Mouse (Mus musculus) liver, adult 2 months (tissue): ENCODE results near the gene Syngr2. TPM values are rescaled to one million over a fixed set of nuclear protein-coding genes. Genes with fewer than 3 reads are reported as not detected.

ENCODE experiments used
- DNase-seq: peaks from one replicate; pipeline ENCODE4 v3.0.0-alpha.2; 2011; ENCODE audit warnings: low read depth, low spot score; ENCODE audit errors: extremely low read depth
- H3K27ac ChIP-seq: fragments of 200-500 bp; replicated peaks from 2 replicates; pipeline ENCODE4 v1.5.1; 2012; ENCODE audit warnings: low read depth, mild to moderate bottlenecking, control low read depth, inconsistent platforms, low read length; ENCODE audit not compliant: insufficient read depth
- H3K27me3 ChIP-seq: fragments of 200-500 bp; 2 replicates; pipeline ENCODE4 v1.6.1; 2012; ENCODE audit warnings: mild to moderate bottlenecking, moderate library complexity, low read length, inconsistent platforms; ENCODE audit not compliant: control insufficient read depth, insufficient read depth
- H3K36me3 ChIP-seq: fragments of 200-500 bp; 2 replicates; pipeline ENCODE4 v1.6.1; 2012; ENCODE audit warnings: low read length, inconsistent platforms; ENCODE audit not compliant: control insufficient read depth, insufficient read depth
- H3K4me1 ChIP-seq: fragments of 200-500 bp; 2 replicates; pipeline ENCODE4 v1.6.1; 2011; ENCODE audit warnings: low read length; ENCODE audit not compliant: control insufficient read depth, insufficient read depth
- H3K4me3 ChIP-seq: fragments of 200-500 bp; 2 replicates; pipeline ENCODE4 v1.5.1; 2011; ENCODE audit warnings: low read depth, mild to moderate bottlenecking, control low read depth, low read length, moderate library complexity; ENCODE audit not compliant: insufficient read depth
- H3K79me2 ChIP-seq: fragments of 200-500 bp; 2 replicates; pipeline ENCODE4 v1.6.1; 2012; ENCODE audit warnings: inconsistent platforms, mild to moderate bottlenecking, low read length, moderate library complexity; ENCODE audit not compliant: control insufficient read depth, insufficient read depth
- H3K9ac ChIP-seq: fragments of 200-500 bp; 2 replicates; pipeline ENCODE4 v1.6.1; 2012; ENCODE audit warnings: low read depth, mild to moderate bottlenecking, control low read depth, inconsistent platforms, low read length
- CTCF ChIP-seq: fragments of 200-500 bp; IDR thresholded peaks from 2 replicates; pipeline ENCODE4 v1.5.1; 2011; ENCODE audit warnings: low read depth, low read length, control low read depth
- POLR2A ChIP-seq: fragments of 200-500 bp; IDR thresholded peaks from 2 replicates; pipeline ENCODE4 v1.6.1; 2011; ENCODE audit warnings: low read length, control low read depth; ENCODE audit not compliant: insufficient read depth; ENCODE audit errors: extremely low read depth
- WGBS: fragments of 180-500 bp; shearing (Covaris S2); methylation state at CpG from one replicate; pipeline ENCODE4 v1.1.7; 2018; 5-methylcytosine and 5-hydroxymethylcytosine counted together
- polyA plus RNA-seq: library from polyadenylated mRNA; depleted of rRNA; stranded (reverse); fragments of >200 nt; gene quantifications from 2 replicates; pipeline ENCODE4 v1.2.3, GENCODE M21; 2012
- total RNA-seq: library from RNA; depleted of rRNA; stranded (reverse); fragments of >200 nt; gene quantifications from 2 replicates; pipeline ENCODE4 v1.2.3, GENCODE M21; 2014

Syngr2 gene
- total and polyA plus RNA-seq, 2 experiments, result 37.9 to 124 TPM

DNA sequence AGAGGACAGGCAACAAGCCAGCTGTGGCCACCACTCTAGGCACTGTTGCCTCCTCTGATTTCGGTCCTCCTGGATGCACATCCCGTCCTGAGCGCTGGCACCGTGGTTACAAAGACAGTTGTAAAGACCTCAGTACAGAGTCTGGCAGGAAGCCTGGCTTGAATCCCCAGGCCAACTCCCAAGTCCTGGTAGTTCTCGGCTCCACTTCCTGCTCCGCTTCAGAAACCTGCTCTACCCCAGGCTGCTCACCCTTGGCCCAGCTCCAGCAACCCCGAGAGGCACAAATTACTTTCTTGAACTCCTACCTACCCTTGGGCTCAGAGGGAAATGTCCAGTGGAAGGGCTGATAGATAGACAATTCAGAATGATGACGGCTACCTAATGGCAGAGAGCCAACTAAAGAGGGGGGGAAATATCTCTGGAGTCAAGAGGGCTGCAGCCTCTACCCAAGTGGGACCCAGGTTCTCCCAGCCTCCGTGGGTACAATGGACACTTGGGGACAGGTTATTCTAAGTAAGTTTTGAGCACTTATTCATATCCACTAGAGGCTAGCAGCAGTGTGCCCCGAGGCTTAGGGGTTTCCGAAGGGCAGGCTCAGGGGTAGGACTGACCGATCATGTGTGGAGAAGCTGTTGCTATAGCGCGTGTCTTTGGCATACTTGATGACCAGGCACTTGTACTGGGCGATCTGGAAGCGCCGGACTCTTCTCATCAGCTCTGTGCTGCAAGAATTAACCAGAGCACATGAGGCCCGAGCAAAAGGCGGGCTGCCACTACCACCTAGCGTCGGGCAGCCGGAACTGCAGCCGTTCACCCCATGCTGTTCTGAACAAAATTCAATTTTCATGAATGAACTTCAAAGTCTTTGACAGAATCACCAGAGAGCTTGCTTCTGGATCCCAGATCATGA lies 14.8 kb downstream of the Syngr2 start:
- Histone ChIP-seq H3K36me3 (no peaks in the 10 kb centered on the region), H3K27me3 (no peaks in the 10 kb centered on the region), H3K9ac (peak overlapping the region; percentile 17), H3K79me2 (no peaks in the 10 kb centered on the region), H3K4me3 (peak overlapping the region; percentile 12; the same call in 1 of the 2 replicates), H3K4me1 (peaks cover 39% of the 10 kb centered on the region), H3K27ac (peak overlapping the region; percentile 38)
- peak; percentile 70 for DNase-seq
- TF ChIP-seq POLR2A, result no peak
- peak; percentile 97 for TF ChIP-seq CTCF
- 1% methylated on average over 23 of the region's 23 CpGs for WGBS

DNA sequence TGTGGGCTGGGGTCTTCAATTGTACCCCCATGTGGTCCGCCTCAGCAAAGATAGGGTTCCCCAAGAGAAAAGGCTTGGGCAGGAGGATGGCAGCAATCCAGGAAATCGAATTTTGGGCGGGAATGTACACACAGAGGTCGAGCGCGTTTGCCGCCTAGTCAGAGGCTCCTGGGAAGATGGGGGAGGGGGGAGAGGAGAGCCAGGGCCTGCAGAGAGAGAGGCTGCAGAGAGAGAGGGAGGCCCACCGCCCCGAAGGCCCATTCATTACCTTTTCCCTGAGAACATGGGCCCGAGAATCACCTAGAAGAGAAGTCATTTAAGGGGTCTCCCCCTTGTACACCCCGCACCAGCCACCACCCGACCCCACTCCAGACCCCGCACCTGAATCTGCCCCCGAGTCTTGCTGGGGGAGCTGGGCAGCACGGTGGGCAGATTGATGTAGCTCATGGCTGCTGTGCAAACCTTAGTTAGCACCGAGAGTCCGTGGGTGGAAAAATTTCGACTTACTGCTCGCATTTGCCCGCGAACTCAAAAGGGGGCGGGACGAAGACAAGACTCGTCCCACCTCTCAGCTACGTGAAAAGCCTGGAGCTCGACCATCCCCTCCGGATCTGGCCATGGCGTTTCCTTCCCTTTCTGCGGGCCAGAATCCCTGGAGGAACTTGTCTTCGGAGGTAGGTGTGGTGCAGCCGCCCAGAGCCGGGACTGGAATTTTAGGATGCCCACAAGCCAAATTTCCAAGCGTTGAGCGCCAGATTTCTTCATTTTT lies 16.0 kb downstream of the Syngr2 start, which contains the start of the genes Afmid and Tk1:
TSS of gene Afmid (plus strand) at position 592 of the 769 bp plus-strand sequence.
TSS of gene Tk1 (minus strand) at position 760 of the 769 bp plus-strand sequence.
- Histone ChIP-seq H3K36me3 (no peaks in the 10 kb centered on the region), H3K9ac (peak within 1 kb of the TSS; percentile 83), H3K4me1 (peaks cover 42% of the 10 kb centered on the region), H3K27ac (peak within 1 kb of the TSS; percentile 97), H3K4me3 (peak within 1 kb of the TSS; percentile 78), H3K79me2 (no peaks in the 10 kb centered on the region), H3K27me3 (no peaks in the 10 kb centered on the region)
- peak; percentile 81 for DNase-seq
- WGBS, result 1% methylated on average over 34 of the region's 34 CpGs
- no peak for TF ChIP-seq CTCF
- TF ChIP-seq POLR2A, result peak; percentile 85

DNA sequence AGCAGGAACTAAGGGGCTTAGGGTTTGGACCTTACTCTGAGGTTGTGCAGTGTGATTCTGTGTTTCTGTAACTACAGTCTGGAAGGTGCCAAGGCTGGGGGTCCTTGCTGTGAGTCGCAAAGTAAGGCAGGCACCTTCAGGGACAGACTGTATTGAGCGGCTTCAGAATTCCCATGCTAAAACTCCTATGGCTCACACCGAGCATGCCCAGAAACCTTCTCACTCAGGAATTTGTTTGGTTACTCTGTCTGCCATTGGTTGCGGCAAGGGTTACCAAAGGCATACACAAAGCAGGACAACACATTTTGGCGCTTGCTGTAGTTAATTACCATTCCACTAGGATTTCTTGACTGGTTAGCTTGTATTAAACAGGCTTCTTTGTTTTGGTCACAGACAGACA lies 16.7 kb downstream of the Syngr2 start:
- TF ChIP-seq POLR2A, result no peak
- TF ChIP-seq CTCF, result no peak
- Histone ChIP-seq H3K4me3 (peak overlapping the region; percentile 78), H3K79me2 (no peaks in the 10 kb centered on the region), H3K27me3 (no peaks in the 10 kb centered on the region), H3K4me1 (peaks cover 49% of the 10 kb centered on the region), H3K36me3 (no peaks in the 10 kb centered on the region), H3K27ac (peak overlapping the region; percentile 97), H3K9ac (peak overlapping the region; percentile 83)
- DNase-seq, result no peak
- WGBS, result 10% methylated on average over 5 of the region's 5 CpGs

DNA sequence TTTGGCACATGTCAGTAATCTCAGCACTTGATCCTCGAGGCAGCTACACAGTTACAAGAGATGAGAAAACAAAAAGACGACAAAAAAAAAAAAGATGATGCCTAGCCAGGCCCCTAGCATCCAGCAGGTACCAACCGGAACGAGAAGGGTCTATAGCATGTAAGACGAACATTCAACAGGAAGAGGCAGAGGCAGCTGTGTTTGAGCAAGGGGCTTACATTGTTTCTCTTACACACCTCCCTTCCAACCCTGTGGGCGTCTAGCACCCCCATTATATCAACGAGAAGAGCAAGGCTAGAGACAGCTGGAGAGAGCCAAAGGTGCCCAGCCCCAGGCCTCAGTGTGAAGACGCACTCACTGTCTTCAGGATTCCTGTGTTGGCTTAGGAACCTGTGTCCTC lies 17.4 kb downstream of the Syngr2 start:
- Histone ChIP-seq H3K27me3 (no peaks in the 10 kb centered on the region), H3K4me1 (peaks cover 45% of the 10 kb centered on the region), H3K4me3 (peak overlapping the region; percentile 78), H3K79me2 (no peaks in the 10 kb centered on the region), H3K36me3 (no peaks in the 10 kb centered on the region), H3K9ac (peak overlapping the region; percentile 83), H3K27ac (peak overlapping the region; percentile 97)
- DNase-seq, result no peak
- TF ChIP-seq POLR2A (no peak), CTCF (no peak)
- WGBS, result 20% methylated on average over 8 of the region's 8 CpGs

DNA sequence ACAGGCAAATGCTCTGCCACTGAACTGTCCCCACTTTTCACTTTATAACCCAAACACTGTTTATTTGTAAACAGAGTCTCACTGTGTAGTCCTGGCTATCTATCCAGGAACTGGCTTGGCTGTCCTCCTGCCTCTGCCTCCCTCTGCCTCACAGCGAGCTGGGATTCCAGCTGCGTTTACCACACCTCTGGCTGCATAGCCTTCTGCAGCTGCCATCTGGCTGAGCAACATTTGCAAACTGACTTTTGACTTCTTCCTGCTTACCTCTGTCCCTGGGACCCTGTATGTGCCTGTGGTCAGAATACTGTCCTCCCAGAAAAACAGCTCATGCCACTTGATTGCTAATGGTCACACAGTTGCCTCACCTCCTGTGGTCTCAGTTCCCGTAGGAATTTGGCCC lies 17.9 kb downstream of the Syngr2 start:
- peak; percentile 91 for DNase-seq
- peak overlapping the region; percentile 78 for H3K4me3 ChIP-seq
- WGBS, result 6% methylated on average over 3 of the region's 3 CpGs
- no peaks in the 10 kb centered on the region for H3K79me2 ChIP-seq
- no peaks in the 10 kb centered on the region for H3K27me3 ChIP-seq
- peak overlapping the region; percentile 83 for H3K9ac ChIP-seq
- peak overlapping the region; percentile 97 for H3K27ac ChIP-seq
- H3K36me3 ChIP-seq, result no peaks in the 10 kb centered on the region
- peak; percentile 51; the same call in 1 of the 2 replicates for TF ChIP-seq POLR2A
- TF ChIP-seq CTCF, result no peak
- peaks cover 44% of the 10 kb centered on the region for H3K4me1 ChIP-seq
